Mouse (Mus musculus) forebrain, embryonic 15.5 days (tissue): ENCODE measurements at regions not wholly inside any gene's neighbourhood (a gene's known extent, or its start where the extent isn't known, plus 50 kb on each side); places are given as distances from the start of the nearest gene placed in this dataset.
"Not testable (repeated sequence)": the region's sequence is repeated elsewhere in the genome, so short reads cannot be mapped to it uniquely, and the experiment has no call there.

Source experiments
- ATAC-seq: fragments of 200-750 bp; cut with Nextera tagmentation; replicated peaks from 2 replicates; pipeline ENCODE4 v1.8.0; 2017; ENCODE audit warnings: mild to moderate bottlenecking, moderate TSS enrichment, moderate library complexity
- H3K27ac ChIP-seq: fragments of 300-500 bp; sonication (generic); replicated peaks from 2 replicates; pipeline ENCODE4 v1.5.1; 2015; ENCODE audit warnings: mild to moderate bottlenecking, inconsistent platforms
- H3K27me3 ChIP-seq: fragments of 300-500 bp; sonication (generic); 2 replicates; pipeline ENCODE4 v1.6.1; 2015; ENCODE audit warnings: inconsistent platforms
- H3K36me3 ChIP-seq: fragments of 300-500 bp; sonication (generic); 2 replicates; pipeline ENCODE4 v1.6.1; 2015; ENCODE audit warnings: mild to moderate bottlenecking, inconsistent platforms
- H3K4me1 ChIP-seq: fragments of 300-500 bp; sonication (generic); 2 replicates; pipeline ENCODE4 v1.6.1; 2015; ENCODE audit warnings: inconsistent platforms
- H3K4me2 ChIP-seq: fragments of 300-500 bp; sonication (generic); replicated peaks from 2 replicates; pipeline ENCODE4 v1.6.1; 2015; ENCODE audit warnings: mild to moderate bottlenecking, inconsistent platforms
- H3K4me3 ChIP-seq: fragments of 300-500 bp; sonication (generic); 2 replicates; pipeline ENCODE4 v1.5.1; 2015; ENCODE audit warnings: mild to moderate bottlenecking, inconsistent platforms
- H3K9ac ChIP-seq: fragments of 300-500 bp; sonication (generic); replicated peaks from 2 replicates; pipeline ENCODE4 v1.6.1; 2015; ENCODE audit warnings: mild to moderate bottlenecking, inconsistent platforms
- H3K9me3 ChIP-seq: fragments of 300-500 bp; sonication (generic); 2 replicates; pipeline ENCODE4 v1.6.1; 2016; ENCODE audit warnings: inconsistent platforms
- WGBS: fragments of 180-500 bp; shearing (Covaris S2); methylation state at CpG from one replicate; pipeline ENCODE4 v1.1.7; 2015; ENCODE audit warnings: mixed read lengths; 5-methylcytosine and 5-hydroxymethylcytosine counted together

GRCm38 (mm10) chr9:15420677-15421076 lies 63.1 kb upstream of the Cep295 start:
- Histone ChIP-seq H3K4me3 (no peak overlapping the region), H3K9me3 (no peaks in the 10 kb centered on the region), H3K27ac (peak overlapping the region; percentile 76), H3K36me3 (no peaks in the 10 kb centered on the region), H3K27me3 (no peaks in the 10 kb centered on the region), H3K4me2 (no peak overlapping the region), H3K4me1 (peaks cover 22% of the 10 kb centered on the region), H3K9ac (no peak overlapping the region)
- ATAC-seq = peak; percentile 61
- 38% methylated on average over 4 of the region's 4 CpGs for WGBS

DNA sequence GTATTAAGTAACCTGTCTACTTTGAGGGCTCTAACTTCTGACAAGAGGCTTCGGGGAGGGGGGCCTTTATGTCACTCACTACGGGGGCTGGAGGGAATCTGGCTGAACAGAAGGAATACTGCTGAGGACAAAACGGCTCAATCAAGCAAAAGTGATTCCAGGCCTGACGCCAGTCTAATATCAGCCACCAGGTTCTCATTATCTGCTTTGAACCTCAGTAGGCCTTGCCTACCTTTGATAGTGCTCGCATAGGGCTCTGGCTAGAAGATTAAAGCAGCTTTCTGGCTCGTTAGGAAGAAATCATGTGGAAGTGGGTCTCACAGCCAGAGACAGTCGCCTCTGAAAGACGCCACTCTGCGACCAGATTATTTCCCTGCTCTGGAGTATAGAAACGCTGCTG lies 64.3 kb upstream of the Cep295 start:
- peak overlapping the region; percentile 76 for H3K27ac ChIP-seq
- H3K27me3 ChIP-seq = no peaks in the 10 kb centered on the region
- no peaks in the 10 kb centered on the region for H3K9me3 ChIP-seq
- H3K4me1 ChIP-seq = peaks cover 22% of the 10 kb centered on the region
- H3K36me3 ChIP-seq = no peaks in the 10 kb centered on the region
- WGBS = 4% methylated on average over 10 of the region's 10 CpGs
- ATAC-seq = peak; percentile 88
- H3K9ac ChIP-seq = no peak overlapping the region
- 0 out of 2 replicates have a peak overlapping the region, but pooled peaks have one; percentile 2 for H3K4me2 ChIP-seq
- no peak overlapping the region for H3K4me3 ChIP-seq

- H3K4me3 ChIP-seq, H3K9ac ChIP-seq, H3K4me2 ChIP-seq, H3K36me3 ChIP-seq, H3K27ac ChIP-seq, H3K27me3 ChIP-seq, H3K4me1 ChIP-seq, H3K9me3 ChIP-seq: not testable (repeated sequence)
- peak; percentile 58; the same call in 1 of the 2 replicates for ATAC-seq
- WGBS = 58% methylated on average over 11 of the region's 11 CpGs
Observed at GRCm38 (mm10) chr9:15434279-15434678, 59.0 kb upstream of the Smco4 start.

DNA sequence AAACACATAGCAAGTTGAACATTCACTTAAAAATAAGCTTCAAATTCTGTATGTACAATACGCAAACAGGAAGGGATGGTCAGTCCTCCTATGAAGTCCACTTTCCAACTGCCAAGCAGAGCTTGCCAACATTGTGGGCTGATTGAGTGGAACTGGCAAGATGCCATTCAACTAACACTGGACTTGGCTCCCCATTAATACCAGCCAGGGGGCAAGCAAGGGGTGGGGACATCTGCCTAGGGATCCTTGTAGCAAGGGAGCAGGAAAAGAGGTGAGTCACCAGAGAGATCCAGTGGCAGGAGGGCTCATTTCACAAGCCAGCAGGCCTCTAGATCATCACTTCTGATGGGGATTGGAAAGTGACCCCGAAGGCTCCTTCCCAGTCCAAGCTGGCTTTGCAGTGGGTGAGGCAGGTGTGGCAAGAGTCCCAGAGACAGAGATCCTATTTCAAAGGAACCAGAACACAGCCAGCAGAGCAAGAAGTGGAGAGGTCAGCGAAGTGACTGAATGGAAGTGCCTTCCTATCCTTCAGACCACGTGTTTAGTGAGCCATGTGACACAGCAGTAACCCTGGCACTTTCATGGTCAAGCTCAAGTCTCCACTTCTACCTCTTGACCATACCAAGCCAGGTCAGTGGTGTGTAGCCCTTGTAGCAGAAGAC lies 53.8 kb upstream of the Smco4 start:
- 65% methylated on average over 4 of the region's 4 CpGs for WGBS
- Histone ChIP-seq H3K27me3 (no peaks in the 10 kb centered on the region), H3K4me1 (peaks cover 3% of the 10 kb centered on the region; the same call in 1 of the 2 replicates), H3K27ac (no peak overlapping the region), H3K9me3 (no peaks in the 10 kb centered on the region), H3K4me3 (no peak overlapping the region), H3K4me2 (no peak overlapping the region), H3K36me3 (no peaks in the 10 kb centered on the region), H3K9ac (no peak overlapping the region)
- no peak for ATAC-seq

GRCm38 (mm10) chr9:15442131-15442530 lies 51.1 kb upstream of the Smco4 start:
- no peak overlapping the region for H3K9ac ChIP-seq
- no peak overlapping the region for H3K4me3 ChIP-seq
- no peak for ATAC-seq
- no peak overlapping the region for H3K27ac ChIP-seq
- WGBS = 90% methylated on average over 4 of the region's 4 CpGs
- no peaks in the 10 kb centered on the region for H3K27me3 ChIP-seq
- no peaks in the 10 kb centered on the region for H3K9me3 ChIP-seq
- H3K4me2 ChIP-seq = no peak overlapping the region
- peaks cover 3% of the 10 kb centered on the region; the same call in 1 of the 2 replicates for H3K4me1 ChIP-seq
- no peaks in the 10 kb centered on the region for H3K36me3 ChIP-seq
